In genomic region chrX:7416178-7416871, GRCm38 (mm10) we compare ENCODE assay signal across 9 mouse cellular contexts. TPM values are rescaled to one million over a fixed set of nuclear protein-coding genes. Genes with fewer than 3 reads are reported as not detected.
DNase-seq lines count a peak whose midpoint lies in the region; ATAC-seq lines count a peak whose summit lies in the region.
"Had no signal": no experiment of that assay in that cellular context is flagged by ENCODE, and none has a peak within 500 bp of the region (broad histone marks: within the 10 kb centered on the region; RNA-seq: fewer than 3 reads in every experiment).

No protein-coding gene starts in this region.

- no peaks in the 10 kb centered on the region for H3K9me3 ChIP-seq in hindbrain, embryonic 16.5 days (ENCODE audit: control insufficient read depth, low read length)
- H3K9me3 ChIP-seq in lung, embryonic 15.5 days: no peaks in the 10 kb centered on the region

- H3K27ac ChIP-seq in hindbrain, embryonic 16.5 days (ENCODE audit: low read depth, low read length): no peak overlapping the region
- H3K27ac ChIP-seq in lung, embryonic 15.5 days: peak overlapping the region; percentile 37; the same call in 1 of the 2 replicates
- H3K27ac ChIP-seq: liver, embryonic 14.5 days had no signal

- no peaks in the 10 kb centered on the region for H3K4me1 ChIP-seq in hindbrain, embryonic 16.5 days (ENCODE audit: control insufficient read depth, insufficient read depth, low read depth, low read length)
- no peaks in the 10 kb centered on the region for H3K4me1 ChIP-seq in lung, embryonic 15.5 days

- no peaks in the 10 kb centered on the region for H3K27me3 ChIP-seq in hindbrain, embryonic 16.5 days (replicated peaks; ENCODE audit: control insufficient read depth, insufficient read depth, low read length)
- no peaks in the 10 kb centered on the region for H3K27me3 ChIP-seq in lung, embryonic 15.5 days

- DNase-seq in gastrocnemius, adult 18-20 months (ENCODE audit: low spot score): peak; percentile 19
- DNase-seq in gastrocnemius, postnatal 36 days: no peak
- DNase-seq in gastrocnemius, postnatal 25 days: peak; percentile 15
- peak; percentile 83 to 89 for DNase-seq in right cerebral cortex, postnatal 10 days (ENCODE audit: low spot score in 2 of 2)
- no peak for DNase-seq in thymus, postnatal 10 days (ENCODE audit: low spot score in 2 of 2)

- ATAC-seq in hindbrain, embryonic 16.5 days: peak; percentile 90
- ATAC-seq in lung, embryonic 15.5 days (ENCODE audit: borderline replicate concordance, extremely low read depth, low FRiP score, low TSS enrichment): peak; percentile 76; the same call in 1 of the 2 replicates
- ATAC-seq in megakaryocyte, adult 5-6 weeks (ENCODE audit: poor library complexity, severe bottlenecking): no peak

- H3K4me2 ChIP-seq in hindbrain, embryonic 16.5 days (ENCODE audit: low read length): peak overlapping the region; percentile 9
- H3K4me2 ChIP-seq in lung, embryonic 15.5 days: no peak overlapping the region

- no peak overlapping the region for H3K4me3 ChIP-seq in hindbrain, embryonic 16.5 days (ENCODE audit: low read length)
- no peak overlapping the region for H3K4me3 ChIP-seq in lung, embryonic 15.5 days

- intact Hi-C loops in gastrocnemius, postnatal 36 days (cut with DNase I): no loop called here

- H3K36me3 ChIP-seq in hindbrain, embryonic 16.5 days (ENCODE audit: control insufficient read depth, insufficient read depth, low read length): no peaks in the 10 kb centered on the region
- no peaks in the 10 kb centered on the region for H3K36me3 ChIP-seq in lung, embryonic 15.5 days

- H3K9ac ChIP-seq in hindbrain, embryonic 16.5 days (ENCODE audit: low read depth, low read length): no peak overlapping the region
- H3K9ac ChIP-seq in lung, embryonic 15.5 days: no peak overlapping the region
- H3K9ac ChIP-seq: liver, embryonic 14.5 days had no signal

- WGBS in hindbrain, embryonic 16.5 days: 28% methylated on average over 12 of the region's 12 CpGs
- WGBS in lung, embryonic 15.5 days: 34% methylated on average over 12 of the region's 12 CpGs

RNA-seq across cellular contexts. Expression of gene Usp27x, which starts 40.7 kb away (rescaled TPM):
- under 1 TPM; 0.16 to 0.33 TPM for total RNA-seq in gastrocnemius, adult 18-20 months (2021)
- under 1 TPM; 0.15 to 0.37 TPM for total RNA-seq in gastrocnemius, postnatal 36 days (2021)
- under 1 TPM; 0.20 to 0.35 TPM for total RNA-seq in gastrocnemius, postnatal 25 days (2021)
- polyA plus RNA-seq in hindbrain, embryonic 16.5 days (2015; fragmentation: Nextera tagmentation; extraction: Ambion mirVana): 1.6 and 1.9 TPM in 2 replicates
- 0.81 and 0.93 TPM in 2 replicates for polyA plus RNA-seq in lung, embryonic 15.5 days (2015; fragmentation: Nextera tagmentation; extraction: Ambion mirVana)
- total RNA-seq in megakaryocyte, adult 5-6 weeks (2015): 0.09 and 0.48 TPM in 2 replicates
- 0.11 and 0.53 TPM in 2 replicates for total RNA-seq in megakaryocyte, adult 5-6 weeks (2017)

Comparison
In these comparisons a context has a peak if more than half of its experiments do, and no peak if none do; other contexts are left out.
1. DNase-seq: peak in gastrocnemius, adult 18-20 months (single experiment), gastrocnemius, postnatal 25 days (single experiment) and right cerebral cortex, postnatal 10 days (2 of 2); none in gastrocnemius, postnatal 36 days (0 of 2) and thymus, postnatal 10 days (0 of 2).